Mouse (Mus musculus) stomach, postnatal 0 days (tissue): ENCODE results near the gene Brd3.

Experiments used
- CTCF ChIP-seq: IDR thresholded peaks from 2 replicates; pipeline ENCODE4 v1.5.1; 2016; ENCODE audit warnings: antibody characterized with exemption, low read depth, mild to moderate bottlenecking, moderate library complexity
- EP300 ChIP-seq: optimal IDR thresholded peaks from 2 replicates; pipeline ENCODE3; 2016; ENCODE audit warnings: antibody characterized with exemption

DNA sequence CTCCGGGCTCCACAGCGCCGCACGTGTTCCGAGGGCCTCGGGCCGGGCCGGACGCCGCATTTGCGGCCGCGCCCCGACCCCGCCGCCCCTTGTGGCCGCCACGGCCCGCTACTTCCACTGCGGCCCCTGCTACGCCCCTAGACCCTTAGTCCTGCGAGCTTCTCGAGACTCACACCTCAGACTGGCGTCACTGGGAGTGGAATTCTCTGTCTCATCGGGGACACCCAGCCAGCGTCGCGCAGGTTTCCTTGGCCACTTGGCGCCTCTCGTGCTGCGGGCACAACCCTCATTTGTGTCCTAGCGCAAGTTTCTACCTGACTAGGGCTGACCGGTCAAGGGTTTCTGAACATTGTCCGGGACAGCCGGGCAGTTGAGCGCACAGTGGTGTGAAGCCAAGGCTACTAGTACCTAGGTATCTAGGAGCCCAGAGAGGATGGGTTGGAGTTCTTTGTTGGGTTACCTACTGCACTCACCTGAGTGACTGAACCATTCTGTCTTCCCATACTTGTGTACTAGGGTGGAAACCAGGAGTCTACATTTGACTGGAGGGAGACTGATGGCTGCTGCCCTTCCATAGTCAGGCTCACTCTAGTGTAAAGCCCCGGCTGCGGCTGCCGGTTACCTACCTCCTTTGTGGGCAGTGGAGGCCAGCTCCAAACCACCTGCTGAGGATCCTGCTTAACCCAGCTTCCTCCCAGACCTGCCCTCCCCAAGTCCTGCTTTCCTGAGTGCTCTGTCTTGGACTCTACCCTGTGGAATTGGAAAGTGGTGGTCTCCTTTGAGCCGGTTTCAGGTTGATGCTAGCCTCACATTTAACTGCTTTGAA, 8.1 kb upstream of the Brd3 start:
- TF ChIP-seq CTCF: no peak
- no peak for TF ChIP-seq EP300
